Mouse (Mus musculus) naive thymus-derived CD4-positive, alpha-beta T cell, adult 5 months (primary cell): ENCODE data around the gene Zfp932. TPM values are rescaled to one million over a fixed set of nuclear protein-coding genes. Genes with fewer than 3 reads are reported as not detected.

Experiments used
- polyA plus RNA-seq: library from polyadenylated mRNA; unstranded; fragments of 100-300 nt; shearing (Covaris generic); gene quantifications from one replicate; pipeline ENCODE4 v1.2.1, GENCODE M21; 2017

Gene Zfp932
- 16.6 TPM for polyA plus RNA-seq

DNA sequence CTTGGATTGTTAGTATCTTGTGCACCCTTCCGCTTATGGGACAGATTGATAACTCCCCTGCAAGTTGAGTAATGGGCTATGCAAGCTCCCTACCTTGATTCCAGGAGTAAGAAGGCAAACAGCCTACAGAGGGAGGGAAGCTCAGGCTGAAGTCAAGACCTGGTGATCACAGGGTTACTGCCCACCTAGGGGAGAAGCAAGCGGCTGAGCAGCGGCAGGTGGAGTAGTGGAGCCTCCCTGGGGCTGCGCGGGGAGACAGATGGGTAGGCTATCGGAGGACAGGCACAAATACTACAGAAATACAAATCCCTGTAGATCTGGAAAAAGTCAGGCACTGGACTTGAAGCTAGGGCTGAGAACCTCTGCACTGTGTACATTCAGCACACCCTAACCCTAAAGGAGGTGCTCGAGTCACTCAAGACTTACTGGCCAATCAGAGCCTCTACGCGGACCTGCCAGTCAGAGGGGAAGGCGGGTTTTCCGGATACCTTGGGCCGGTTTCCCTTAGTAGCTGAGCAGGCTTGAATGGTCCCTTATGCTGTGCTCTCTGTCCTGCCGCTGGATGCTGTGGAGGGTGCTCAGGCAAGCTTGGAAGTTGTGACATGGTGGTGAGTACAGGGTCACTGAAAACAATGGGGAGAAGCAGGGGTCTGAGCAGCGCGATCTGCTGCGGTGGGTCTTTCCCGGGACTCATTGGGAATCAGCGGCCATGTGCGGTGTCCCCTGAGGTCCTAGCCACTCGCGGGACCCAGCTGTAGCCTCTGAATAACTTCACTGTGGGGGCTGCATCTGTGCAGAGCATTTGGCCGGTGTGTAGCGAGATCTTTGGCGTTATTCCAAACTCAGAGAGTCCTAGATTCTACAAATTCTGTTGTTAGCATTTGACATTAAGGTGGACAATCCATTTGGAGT is at the start of gene Zfp932:
Gene Zfp932, plus strand, starts transcription at position 496 of the 912 bp plus-strand sequence.

Other genes starting within 250 kb of the Zfp932 start
- 11.4 TPM for gene 4930522L14Rik, start 244.6 kb upstream of the Zfp932 start, polyA plus RNA-seq
- 15.4 TPM for gene Gm15446, start 73.1 kb upstream of the Zfp932 start, polyA plus RNA-seq
- 7.4 TPM for gene Gm17655, start 76.0 kb downstream of the Zfp932 start, polyA plus RNA-seq
- gene Gm35315, start 97.9 kb downstream of the Zfp932 start, polyA plus RNA-seq: 0.86 TPM
- 2.8 TPM for gene Plcxd1, start 103.4 kb downstream of the Zfp932 start, polyA plus RNA-seq
- 67.6 TPM for gene Gtpbp6, start 111.7 kb downstream of the Zfp932 start, polyA plus RNA-seq
- gene Zfp605, start 113.6 kb downstream of the Zfp932 start, polyA plus RNA-seq: 1.8 TPM
- 65.5 TPM for gene Chfr, start 139.3 kb downstream of the Zfp932 start, polyA plus RNA-seq
- gene Golga3, start 180.2 kb downstream of the Zfp932 start, polyA plus RNA-seq: 30.7 TPM
- 48.9 TPM for gene Ankle2, start 234.5 kb downstream of the Zfp932 start, polyA plus RNA-seq